Mouse (Mus musculus) MEL (cell line): ENCODE results near the gene Tm4sf4. TPM values are rescaled to one million over a fixed set of nuclear protein-coding genes. Genes with fewer than 3 reads are reported as not detected.

Experiments used
- DNase-seq: peaks from one replicate; pipeline ENCODE4 v3.0.0; 2011; ENCODE audit warnings: low read depth, low spot score
- H3K27ac ChIP-seq: 2 replicates; pipeline ENCODE4 v1.5.1; 2012; ENCODE audit warnings: low read depth, mild to moderate bottlenecking, control low read depth, low read length, moderate library complexity; ENCODE audit not compliant: control insufficient read depth
- H3K27me3 ChIP-seq, 2 experiments: fragments of 150-350 bp in 1 of 2; sonication (generic) in 1 of 2; 2 replicates each; pipeline ENCODE4 v1.6.1; 2012; ENCODE audit warnings: low read length in 2 of 2, mild to moderate bottlenecking in 2 of 2, improper control_type of control experiment in 1 of 2, moderate library complexity in 1 of 2; ENCODE audit not compliant: insufficient read depth in 2 of 2, control insufficient read depth in 1 of 2
- H3K36me3 ChIP-seq, 2 experiments: 2 replicates each; pipeline ENCODE4 v1.6.1; 2012 to 2014; ENCODE audit warnings: low read length in 2 of 2, improper control_type of control experiment in 1 of 2, inconsistent platforms in 1 of 2, mild to moderate bottlenecking in 1 of 2; ENCODE audit not compliant: insufficient read depth in 2 of 2, control insufficient read depth in 1 of 2
- H3K4me1 ChIP-seq, 2 experiments: fragments of 150-350 bp in 1 of 2; sonication (generic) in 1 of 2; 2 replicates each; pipeline ENCODE4 v1.6.1; 2012; ENCODE audit warnings: low read length in 2 of 2, improper control_type of control experiment in 1 of 2, mild to moderate bottlenecking in 1 of 2; ENCODE audit not compliant: insufficient read depth in 2 of 2, control insufficient read depth in 1 of 2
- H3K4me3 ChIP-seq, 2 experiments: fragments of 150-350 bp in 1 of 2; sonication (generic) in 1 of 2; 2 replicates each; pipeline ENCODE4 v1.5.1; 2012; ENCODE audit warnings: low read depth in 2 of 2, low read length in 2 of 2, mild to moderate bottlenecking in 2 of 2, moderate library complexity in 2 of 2, control low read depth in 1 of 2, improper control_type of control experiment in 1 of 2; ENCODE audit not compliant: control insufficient read depth in 1 of 2, insufficient read depth in 1 of 2
- H3K79me2 ChIP-seq: 2 replicates; pipeline ENCODE4 v1.6.1; 2012; ENCODE audit warnings: mild to moderate bottlenecking, low read length, moderate library complexity; ENCODE audit not compliant: control insufficient read depth, poor library complexity, insufficient read depth
- H3K9ac ChIP-seq: 2 replicates; pipeline ENCODE4 v1.6.1; 2012; ENCODE audit warnings: low read depth, mild to moderate bottlenecking, control low read depth, low read length, moderate library complexity; ENCODE audit not compliant: control insufficient read depth, poor library complexity, severe bottlenecking
- H3K9me3 ChIP-seq: fragments of 150-350 bp; sonication (generic); replicated peaks from 2 replicates; pipeline ENCODE4 v1.6.1; 2012; ENCODE audit warnings: mild to moderate bottlenecking, low read length, improper control_type of control experiment, moderate library complexity; ENCODE audit not compliant: insufficient read depth
- BHLHE40 ChIP-seq: IDR thresholded peaks from 2 replicates; pipeline ENCODE4 v1.6.1; 2012; ENCODE audit warnings: low read depth, mild to moderate bottlenecking, inconsistent platforms, low read length, improper control_type of control experiment, borderline replicate concordance
- CHD1 ChIP-seq: IDR thresholded peaks from 2 replicates; pipeline ENCODE4 v1.6.1; 2012; ENCODE audit warnings: low read depth, mild to moderate bottlenecking, inconsistent platforms, low read length, improper control_type of control experiment
- CTCF ChIP-seq, 3 experiments: IDR thresholded peaks in 2 of 3; conservative IDR thresholded peaks in 1 of 3; 2 replicates each; pipeline ENCODE4 v1.5.1; 2011 to 2012; ENCODE audit warnings: low read length in 3 of 3, low read depth in 2 of 3, mild to moderate bottlenecking in 2 of 3, improper control_type of control experiment in 1 of 3, inconsistent platforms in 1 of 3, mixed read lengths in 1 of 3, moderate library complexity in 1 of 3; ENCODE audit not compliant: control insufficient read depth in 1 of 3, insufficient read depth in 1 of 3, poor library complexity in 1 of 3, severe bottlenecking in 1 of 3
- ELF1 ChIP-seq: IDR thresholded peaks from 2 replicates; pipeline ENCODE4 v1.6.1; 2014; ENCODE audit warnings: low read depth, mild to moderate bottlenecking, inconsistent platforms, low read length, improper control_type of control experiment, moderate library complexity
- EP300 ChIP-seq, 2 experiments: IDR thresholded peaks; 2 replicates each; pipeline ENCODE4 v1.6.1; 2011; ENCODE audit warnings: improper control_type of control experiment in 2 of 2, low read length in 2 of 2, low read depth in 1 of 2, mild to moderate bottlenecking in 1 of 2
- ETS1 ChIP-seq: IDR thresholded peaks from 2 replicates; pipeline ENCODE4 v1.6.1; 2012; ENCODE audit warnings: low read depth, mild to moderate bottlenecking, inconsistent platforms, low read length, improper control_type of control experiment, moderate library complexity
- GABPA ChIP-seq: IDR thresholded peaks from 2 replicates; pipeline ENCODE4 v1.6.1; 2012; ENCODE audit warnings: low read depth, mild to moderate bottlenecking, inconsistent platforms, low read length, improper control_type of control experiment, moderate library complexity
- HCFC1 ChIP-seq: IDR thresholded peaks from 2 replicates; pipeline ENCODE4 v1.6.1; 2012; ENCODE audit warnings: low read depth, mild to moderate bottlenecking, inconsistent platforms, low read length, improper control_type of control experiment, moderate library complexity
- KAT2A ChIP-seq: conservative IDR thresholded peaks from 2 replicates; pipeline ENCODE4 v1.6.1; 2012; ENCODE audit warnings: low read depth, low read length, improper control_type of control experiment, inconsistent platforms
- MAFK ChIP-seq: IDR thresholded peaks from 2 replicates; pipeline ENCODE4 v1.6.1; 2011; ENCODE audit warnings: low read depth, mild to moderate bottlenecking, low read length, improper control_type of control experiment, borderline replicate concordance
- MAX ChIP-seq: IDR thresholded peaks from 2 replicates; pipeline ENCODE4 v1.6.1; 2011; ENCODE audit warnings: low read length, improper control_type of control experiment
- MYB ChIP-seq: IDR thresholded peaks from 2 replicates; pipeline ENCODE4 v1.6.1; 2011; ENCODE audit warnings: mild to moderate bottlenecking, low read depth, low read length, improper control_type of control experiment
- MYC ChIP-seq: IDR thresholded peaks from 2 replicates; pipeline ENCODE4 v1.6.1; 2011; ENCODE audit warnings: low read depth, mild to moderate bottlenecking, low read length, improper control_type of control experiment, moderate library complexity
- POLR2A ChIP-seq, 2 experiments: IDR thresholded peaks; 2 replicates each; pipeline ENCODE4 v1.6.1; 2011 to 2012; ENCODE audit warnings: low read length in 2 of 2, mild to moderate bottlenecking in 2 of 2, control low read depth in 1 of 2, improper control_type of control experiment in 1 of 2, low read depth in 1 of 2, moderate library complexity in 1 of 2; ENCODE audit not compliant: control insufficient read depth in 1 of 2, insufficient read depth in 1 of 2, poor library complexity in 1 of 2
- POLR2AphosphoS2 ChIP-seq: IDR thresholded peaks from 2 replicates; pipeline ENCODE4 v1.6.1; 2011; ENCODE audit warnings: low read length, improper control_type of control experiment
- RAD21 ChIP-seq: IDR thresholded peaks from 2 replicates; pipeline ENCODE4 v1.6.1; 2011; ENCODE audit warnings: mild to moderate bottlenecking, low read depth, low read length, improper control_type of control experiment
- RCOR1 ChIP-seq: IDR thresholded peaks from 2 replicates; pipeline ENCODE4 v1.6.1; 2012; ENCODE audit warnings: low read depth, mild to moderate bottlenecking, inconsistent platforms, low read length, improper control_type of control experiment
- SIN3A ChIP-seq: IDR thresholded peaks from 2 replicates; pipeline ENCODE4 v1.6.1; 2012; ENCODE audit warnings: low read length, improper control_type of control experiment, inconsistent platforms
- SMC3 ChIP-seq: IDR thresholded peaks from 2 replicates; pipeline ENCODE4 v1.6.1; 2011; ENCODE audit warnings: low read depth, low read length, improper control_type of control experiment
- TBP ChIP-seq: IDR thresholded peaks from 2 replicates; pipeline ENCODE4 v1.8.0; 2011; ENCODE audit warnings: low read depth, low read length, improper control_type of control experiment
- UBTF ChIP-seq: IDR thresholded peaks from 2 replicates; pipeline ENCODE4 v1.6.1; 2012; ENCODE audit warnings: low read depth, mild to moderate bottlenecking, inconsistent platforms, low read length, improper control_type of control experiment, moderate library complexity, borderline replicate concordance; ENCODE audit not compliant: insufficient read depth
- USF1 ChIP-seq: IDR thresholded peaks from 2 replicates; pipeline ENCODE4 v1.6.1; 2014; ENCODE audit warnings: low read depth, mild to moderate bottlenecking, inconsistent platforms, low read length, improper control_type of control experiment, moderate library complexity
- ZKSCAN1 ChIP-seq: IDR thresholded peaks from 2 replicates; pipeline ENCODE4 v1.6.1; 2012; ENCODE audit warnings: low read depth, mild to moderate bottlenecking, inconsistent platforms, low read length, improper control_type of control experiment, moderate library complexity
- ZMIZ1 ChIP-seq: IDR thresholded peaks from 2 replicates; pipeline ENCODE4 v1.6.1; 2012; ENCODE audit warnings: low read depth, mild to moderate bottlenecking, inconsistent platforms, low read length, improper control_type of control experiment, moderate library complexity
- ZNF384 ChIP-seq: IDR thresholded peaks from 2 replicates; pipeline ENCODE4 v1.6.1; 2012; ENCODE audit warnings: low read depth, mild to moderate bottlenecking, inconsistent platforms, low read length, improper control_type of control experiment
- polyA plus RNA-seq, 2 experiments: library from polyadenylated mRNA; stranded (reverse) in 1 of 2; unstranded in 1 of 2; fragments of >175 nt in 1 of 2; fragments of >200 nt in 1 of 2; gene quantifications; 2 replicates each; pipeline versions ENCODE4 v1.2.1 to v1.2.4; 2012; ENCODE audit warnings: low replicate concordance in 2 of 2, low read depth in 1 of 2; ENCODE audit not compliant: insufficient read length in 2 of 2, insufficient read depth in 1 of 2, missing spikeins in 1 of 2
- total RNA-seq: library from RNA; depleted of rRNA; stranded (reverse); fragments of 300-350 nt; gene quantifications from 2 replicates; pipeline ENCODE4 v1.2.3, GENCODE M21; 2012

Tm4sf4 gene
- total and polyA plus RNA-seq, 3 experiments, result not detected

DNA sequence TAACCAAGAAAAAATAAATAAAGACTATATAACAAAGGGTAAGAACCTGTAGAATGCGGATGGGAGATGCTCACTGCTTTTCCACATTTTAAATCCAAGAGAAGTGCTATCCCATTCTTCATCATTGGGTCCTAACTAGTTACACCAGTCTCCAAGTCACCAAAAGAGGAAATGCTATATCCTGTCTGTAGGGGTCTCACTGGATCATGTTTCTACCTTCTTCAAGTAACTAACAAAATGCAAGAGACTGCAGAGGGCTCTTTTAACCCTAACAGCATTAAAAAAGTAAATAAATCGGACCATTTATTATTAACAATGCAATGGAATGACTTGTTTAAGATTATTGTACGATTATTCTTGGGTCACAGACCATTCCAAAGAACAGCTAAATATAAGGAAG lies 41.2 kb downstream of the Tm4sf4 start:
- no peaks in the 10 kb centered on the region for H3K9me3 ChIP-seq
- H3K79me2 ChIP-seq, result no peaks in the 10 kb centered on the region
- DNase-seq, result peak; percentile 6
- no peak overlapping the region for H3K9ac ChIP-seq
- no peak for TF ChIP-seq MYB
- peak in 1 of 3 experiments; percentile 1; a peak in 1 of 6 replicates for TF ChIP-seq CTCF (IDR thresholded peaks at IDR 0.05 in 2 of 3, conservative IDR thresholded peaks at IDR 0.05 in 1 of 3; ENCODE audit: control insufficient read depth in 1 of 3, insufficient read depth in 1 of 3, low read depth in 2 of 3, low read length in 3 of 3, poor library complexity in 1 of 3, severe bottlenecking in 1 of 3)
- TF ChIP-seq RAD21, result peak; percentile 7; the same call in 1 of the 2 replicates
- no peak for TF ChIP-seq MAX
- TF ChIP-seq, all 39 proteins: peak for 2
- Histone ChIP-seq H3K4me3 (no peak overlapping the region), H3K27me3 (no peaks in the 10 kb centered on the region), H3K36me3 (no peaks in the 10 kb centered on the region), H3K4me1 (no peaks in the 10 kb centered on the region), H3K27ac (no peak overlapping the region)

DNA sequence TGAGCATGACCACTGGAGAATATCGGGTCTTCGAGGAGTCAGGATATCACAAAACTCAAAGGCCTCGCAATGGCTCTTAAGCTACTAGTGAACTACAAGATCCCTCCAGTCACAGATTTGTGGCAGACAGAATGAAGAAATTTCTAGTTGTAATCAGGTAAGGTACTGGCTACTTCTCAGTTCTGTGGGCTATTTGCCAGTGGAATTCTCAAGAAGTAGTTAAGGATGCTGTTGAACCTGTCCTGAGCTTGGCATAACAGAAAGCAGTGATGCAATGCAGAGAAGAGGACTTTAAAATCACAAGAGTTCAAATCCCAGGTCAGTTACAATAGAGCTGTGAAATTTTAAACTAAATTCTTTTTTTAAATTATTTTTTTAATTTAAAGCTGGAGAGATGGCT lies 44.2 kb downstream of the Tm4sf4 start:
- Histone ChIP-seq H3K36me3 (no peaks in the 10 kb centered on the region), H3K9me3 (no peaks in the 10 kb centered on the region), H3K27me3 (no peaks in the 10 kb centered on the region), H3K27ac (no peak overlapping the region), H3K79me2 (no peaks in the 10 kb centered on the region), H3K4me3 (no peak overlapping the region), H3K4me1 (no peaks in the 10 kb centered on the region), H3K9ac (no peak overlapping the region)
- DNase-seq, result no peak
- no peak for TF ChIP-seq BHLHE40
- no peak for TF ChIP-seq ZMIZ1
- TF ChIP-seq TBP, result no peak
- no peak for TF ChIP-seq ELF1
- no peak for TF ChIP-seq POLR2AphosphoS2
- no peak for TF ChIP-seq CHD1
- no peak for TF ChIP-seq EP300 (IDR thresholded peaks at IDR 0.05; ENCODE audit: low read depth in 1 of 2, low read length in 2 of 2)
- no peak for TF ChIP-seq ZKSCAN1
- no peak for TF ChIP-seq HCFC1
- TF ChIP-seq MAFK, result no peak
- no peak for TF ChIP-seq SIN3A
- no peak for TF ChIP-seq POLR2A (IDR thresholded peaks at IDR 0.05; ENCODE audit: control insufficient read depth in 1 of 2, insufficient read depth in 1 of 2, low read depth in 1 of 2, low read length in 2 of 2, poor library complexity in 1 of 2)

DNA sequence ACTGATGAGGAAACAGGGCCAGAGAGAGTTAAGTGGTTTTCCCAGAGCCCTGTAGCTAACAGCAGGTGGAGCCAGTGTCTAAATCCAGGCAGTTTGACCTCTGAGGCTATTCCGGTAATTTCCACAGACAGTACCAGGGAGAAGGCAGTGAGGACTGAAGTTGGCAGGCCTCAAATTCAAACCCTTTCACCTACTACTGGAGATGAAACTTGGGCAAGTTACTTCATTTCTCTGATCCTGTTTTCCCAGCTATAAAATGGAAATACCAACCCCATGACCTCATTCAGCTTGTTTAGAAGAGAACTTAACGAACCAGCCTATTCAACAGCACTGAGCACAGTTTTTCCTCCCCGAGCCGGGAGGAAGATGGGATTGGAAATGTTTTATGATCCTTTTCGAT lies 45.2 kb downstream of the Tm4sf4 start:
- H3K4me3 ChIP-seq, result no peak overlapping the region
- no peaks in the 10 kb centered on the region for H3K79me2 ChIP-seq
- H3K27ac ChIP-seq, result no peak overlapping the region
- no peak overlapping the region for H3K9ac ChIP-seq
- H3K36me3 ChIP-seq, result no peaks in the 10 kb centered on the region
- no peaks in the 10 kb centered on the region for H3K4me1 ChIP-seq
- DNase-seq, result no peak
- TF ChIP-seq POLR2A (IDR thresholded peaks at IDR 0.05; ENCODE audit: control insufficient read depth in 1 of 2, insufficient read depth in 1 of 2, low read depth in 1 of 2, low read length in 2 of 2, poor library complexity in 1 of 2) (no peak), ZNF384 (no peak), UBTF (no peak), ETS1 (no peak), MYC (no peak), KAT2A (no peak), MYB (no peak), SMC3 (no peak), RAD21 (no peak), CHD1 (no peak), RCOR1 (no peak), EP300 (IDR thresholded peaks at IDR 0.05; ENCODE audit: low read depth in 1 of 2, low read length in 2 of 2) (no peak), GABPA (no peak), USF1 (no peak)
- no peaks in the 10 kb centered on the region for H3K9me3 ChIP-seq
- H3K27me3 ChIP-seq, result no peaks in the 10 kb centered on the region
